Mouse (Mus musculus) heart, adult 2 months (tissue): ENCODE results near the gene Tns4. TPM values are rescaled to one million over a fixed set of nuclear protein-coding genes. Genes with fewer than 3 reads are reported as not detected.

Experiments used
- DNase-seq, 2 experiments: peaks; one replicate each; pipeline ENCODE4 v3.0.0; 2021
- H3K27ac ChIP-seq: fragments of 200-600 bp; 2 replicates; pipeline ENCODE4 v1.8.1; 2022
- H3K27me3 ChIP-seq: fragments of 200-500 bp; 2 replicates; pipeline ENCODE4 v1.6.1; 2012; ENCODE audit warnings: mild to moderate bottlenecking, low read length, inconsistent platforms, mixed read lengths; ENCODE audit not compliant: control insufficient read depth, insufficient read depth
- H3K36me3 ChIP-seq: fragments of 200-500 bp; 2 replicates; pipeline ENCODE4 v1.6.1; 2012; ENCODE audit warnings: low read length, inconsistent platforms; ENCODE audit not compliant: control insufficient read depth, insufficient read depth
- H3K4me1 ChIP-seq: fragments of 200-500 bp; 2 replicates; pipeline ENCODE4 v1.6.1; 2011; ENCODE audit warnings: low read length; ENCODE audit not compliant: control insufficient read depth, insufficient read depth
- H3K4me3 ChIP-seq: fragments of 200-600 bp; 2 replicates; pipeline ENCODE4 v1.8.1; 2022
- H3K79me2 ChIP-seq: fragments of 200-500 bp; replicated peaks from 2 replicates; pipeline ENCODE4 v1.6.1; 2012; ENCODE audit warnings: mild to moderate bottlenecking, inconsistent platforms, low read length, moderate library complexity, mixed read lengths; ENCODE audit not compliant: control insufficient read depth, insufficient read depth
- H3K9ac ChIP-seq: fragments of 200-500 bp; 2 replicates; pipeline ENCODE4 v1.6.1; 2012; ENCODE audit warnings: low read depth, mild to moderate bottlenecking, control low read depth, inconsistent platforms, low read length, mixed read lengths
- CTCF ChIP-seq: fragments of 200-600 bp; IDR thresholded peaks from 2 replicates; pipeline ENCODE4 v1.8.1; 2022; ENCODE audit warnings: antibody characterized with exemption, mild to moderate bottlenecking, moderate library complexity
- EP300 ChIP-seq: fragments of 200-500 bp; IDR thresholded peaks from 2 replicates; pipeline ENCODE4 v1.6.1; 2011; ENCODE audit warnings: low read depth, low read length, control low read depth; ENCODE audit not compliant: insufficient read depth
- POLR2A ChIP-seq: fragments of 200-500 bp; IDR thresholded peaks from 2 replicates; pipeline ENCODE4 v1.6.1; 2011; ENCODE audit warnings: mild to moderate bottlenecking, low read depth, low read length, control low read depth; ENCODE audit not compliant: insufficient read depth
- WGBS: fragments of 180-500 bp; shearing (Covaris S2); methylation state at CpG from one replicate; pipeline ENCODE4 v1.1.7; 2018; 5-methylcytosine and 5-hydroxymethylcytosine counted together
- intact Hi-C: fragments of 180-260 bp; cut with DNase I; formaldehyde crosslinking; loops from one replicate; pipeline ENCODE4 v1.15.1; 2025
- polyA plus RNA-seq: library from polyadenylated mRNA; depleted of rRNA; stranded (reverse); fragments of >200 nt; gene quantifications from 2 replicates; pipeline ENCODE4 v1.2.3, GENCODE M21; 2012
- total RNA-seq, 2 experiments: library from RNA; stranded (reverse); gene quantifications; 2 replicates each; pipeline ENCODE4 v1.2.3; 2021

Tns4 gene
- total and polyA plus RNA-seq, 3 experiments: 0.16 to 0.49 (median 0.23) TPM

DNA sequence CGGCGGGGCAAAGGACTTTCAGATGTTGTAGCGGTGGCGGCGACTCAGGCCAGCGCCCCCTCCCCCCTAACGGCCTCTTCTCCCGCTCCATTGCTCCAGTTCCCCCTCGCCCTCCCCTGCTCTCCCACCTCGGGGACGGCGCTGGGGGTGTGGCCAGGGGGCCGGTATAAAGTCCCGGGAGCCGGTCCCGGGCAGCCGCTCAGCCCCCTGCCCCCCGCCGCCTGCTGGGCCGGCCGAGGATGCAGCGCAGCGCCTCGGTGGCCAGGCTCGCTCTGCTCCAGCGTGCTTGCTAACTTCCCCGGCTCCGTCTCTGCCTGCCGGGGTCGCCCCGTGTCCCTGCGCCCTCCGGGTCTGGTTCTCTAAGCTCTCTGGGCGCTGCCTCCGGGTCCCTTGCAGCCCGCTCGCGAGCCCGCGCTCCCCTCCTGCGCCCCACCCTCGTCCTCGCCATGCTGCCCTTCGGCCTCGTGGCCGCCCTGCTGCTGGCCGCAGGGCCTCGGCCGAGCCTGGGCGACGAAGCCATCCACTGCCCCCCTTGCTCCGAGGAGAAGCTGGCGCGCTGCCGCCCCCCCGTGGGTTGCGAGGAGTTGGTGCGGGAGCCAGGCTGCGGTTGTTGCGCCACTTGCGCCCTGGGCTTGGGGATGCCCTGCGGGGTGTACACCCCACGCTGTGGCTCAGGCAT is 47.9 kb downstream of the Tns4 start, which contains the start of gene Igfbp4:
TSS of gene Igfbp4 (plus strand) at position 194 of the 679 bp plus-strand sequence.
- Histone ChIP-seq H3K27me3 (no peaks in the 10 kb centered on the region), H3K27ac (peak within 1 kb of the TSS; percentile 81), H3K4me3 (peak within 1 kb of the TSS; percentile 60), H3K4me1 (peaks cover 14% of the 10 kb centered on the region), H3K36me3 (no peaks in the 10 kb centered on the region), H3K9ac (peak within 1 kb of the TSS; percentile 67), H3K79me2 (no peaks in the 10 kb centered on the region)
- peak; percentile 83 to 85 for DNase-seq
- WGBS: 5% methylated on average over 62 of the region's 63 CpGs
- TF ChIP-seq POLR2A: peak; percentile 61; the same call in 1 of the 2 replicates
- TF ChIP-seq CTCF: peak; percentile 50
- TF ChIP-seq EP300: no peak
- intact Hi-C loops: loop anchor here (5.0 kb wide), 1 partner anchor 119 kb away; no protein-coding TSS in a partner anchor

DNA sequence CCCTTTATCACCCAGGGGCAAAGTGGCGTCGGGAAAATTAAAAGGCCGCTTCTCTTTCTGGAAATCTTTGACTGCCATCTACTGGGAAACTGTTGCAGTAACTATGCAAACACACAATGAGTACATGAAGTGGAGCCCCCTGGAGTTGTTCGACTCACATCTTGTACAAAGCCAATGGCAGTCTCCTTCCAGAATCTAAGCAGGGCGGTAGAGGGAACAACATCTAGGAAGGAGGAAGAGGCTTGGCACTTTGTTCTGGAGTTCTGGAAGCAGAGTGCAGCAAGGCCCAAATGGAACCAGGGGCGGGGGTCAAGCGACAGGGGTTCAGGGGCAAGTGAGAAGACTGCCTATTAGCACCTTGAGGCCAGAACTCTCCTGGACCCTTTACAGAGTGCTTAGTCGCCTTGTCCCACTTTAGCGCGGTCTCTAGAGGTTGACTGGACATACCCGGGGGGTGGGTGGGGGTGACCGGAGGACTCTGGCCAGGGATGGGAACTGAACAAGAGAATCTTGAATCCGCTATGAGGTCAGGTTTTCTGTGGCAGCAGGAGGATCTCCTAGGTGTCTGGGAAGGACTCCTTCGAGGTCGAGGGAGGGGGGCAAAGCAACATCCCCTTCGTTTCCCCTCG is 48.6 kb downstream of the Tns4 start:
- no peaks in the 10 kb centered on the region for H3K27me3 ChIP-seq
- peak overlapping the region; percentile 67 for H3K9ac ChIP-seq
- H3K36me3 ChIP-seq: no peaks in the 10 kb centered on the region
- no peaks in the 10 kb centered on the region for H3K79me2 ChIP-seq
- H3K4me1 ChIP-seq: peaks cover 14% of the 10 kb centered on the region
- TF ChIP-seq CTCF (peak; percentile 61), POLR2A (no peak)
- DNase-seq: peak; percentile 46 to 53
- WGBS: 13% methylated on average over 17 of the region's 17 CpGs
- peak overlapping the region; percentile 81 for H3K27ac ChIP-seq
- intact Hi-C loops: loop anchor here (5.0 kb wide), 1 partner anchor 118 kb away; no protein-coding TSS in a partner anchor
- peak overlapping the region; percentile 60 for H3K4me3 ChIP-seq

- H3K27me3 ChIP-seq: no peaks in the 10 kb centered on the region
- peaks cover 14% of the 10 kb centered on the region for H3K4me1 ChIP-seq
- peak overlapping the region; percentile 30 for H3K9ac ChIP-seq
- H3K27ac ChIP-seq: peak overlapping the region; percentile 81
- DNase-seq: peak; percentile 85 to 87
- H3K79me2 ChIP-seq: no peaks in the 10 kb centered on the region
- under 1% methylated on average over 15 of the region's 15 CpGs for WGBS
- no peaks in the 10 kb centered on the region for H3K36me3 ChIP-seq
- peak overlapping the region; percentile 44 for H3K4me3 ChIP-seq
- intact Hi-C loops: loop anchor here (1.0 to 5.0 kb wide), 5 partner anchors 27 to 117 kb away; no protein-coding TSS in a partner anchor
- TF ChIP-seq POLR2A (peak; percentile 34; the same call in 1 of the 2 replicates), EP300 (peak; percentile 90), CTCF (peak; percentile 81)
Observed at GRCm38 (mm10) chr11:99039782-99040181, 49.3 kb downstream of the Tns4 start.

GRCm38 (mm10) chr11:99036254-99036653 is 52.9 kb downstream of the Tns4 start:
- H3K79me2 ChIP-seq: no peaks in the 10 kb centered on the region
- intact Hi-C loops: loop anchor here (5.0 kb wide), 1 partner anchor 59 kb away; no protein-coding TSS in a partner anchor
- DNase-seq: no peak

DNA sequence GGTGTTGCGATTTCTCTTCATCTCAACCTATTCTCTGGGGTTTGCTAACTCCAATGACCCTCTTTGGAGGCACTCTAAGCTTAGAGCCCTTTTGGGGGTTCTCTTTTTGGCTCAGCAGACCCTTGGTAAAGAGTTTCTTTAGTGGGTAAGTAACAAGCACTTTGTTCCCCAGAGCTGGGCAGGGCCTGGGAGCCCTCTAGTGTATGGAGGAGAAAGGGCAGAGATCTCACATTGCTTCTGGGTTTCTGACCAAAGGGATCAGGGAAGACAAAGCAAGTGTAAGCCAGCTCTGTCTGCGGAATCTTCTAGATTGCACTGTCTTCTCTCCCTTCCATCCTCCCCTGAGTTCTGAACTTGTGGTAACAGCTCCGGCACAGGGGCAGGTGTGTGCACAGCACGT is 53.8 kb downstream of the Tns4 start:
- no peak overlapping the region for H3K27ac ChIP-seq
- intact Hi-C loops: loop anchor here (5.0 kb wide), 1 partner anchor 58 kb away; no protein-coding TSS in a partner anchor
- no peak overlapping the region for H3K4me3 ChIP-seq
- H3K36me3 ChIP-seq: no peaks in the 10 kb centered on the region
- H3K4me1 ChIP-seq: peaks cover under 1% of the 10 kb centered on the region
- H3K27me3 ChIP-seq: no peaks in the 10 kb centered on the region
- H3K9ac ChIP-seq: no peak overlapping the region
- TF ChIP-seq EP300 (no peak), POLR2A (no peak), CTCF (peak; percentile 59)
- H3K79me2 ChIP-seq: no peaks in the 10 kb centered on the region
- DNase-seq: no peak
- WGBS: 76% methylated on average over 4 of the region's 4 CpGs

More at GRCm38 (mm10) chr11:99036254-99036653, 52.9 kb downstream of the Tns4 start:
- Histone ChIP-seq H3K9ac (no peak overlapping the region), H3K36me3 (no peaks in the 10 kb centered on the region), H3K27me3 (no peaks in the 10 kb centered on the region), H3K4me3 (no peak overlapping the region), H3K4me1 (peaks cover 2% of the 10 kb centered on the region), H3K27ac (no peak overlapping the region)
- 45% methylated on average over 6 of the region's 6 CpGs for WGBS
- TF ChIP-seq EP300: no peak
- TF ChIP-seq POLR2A: no peak

DNA sequence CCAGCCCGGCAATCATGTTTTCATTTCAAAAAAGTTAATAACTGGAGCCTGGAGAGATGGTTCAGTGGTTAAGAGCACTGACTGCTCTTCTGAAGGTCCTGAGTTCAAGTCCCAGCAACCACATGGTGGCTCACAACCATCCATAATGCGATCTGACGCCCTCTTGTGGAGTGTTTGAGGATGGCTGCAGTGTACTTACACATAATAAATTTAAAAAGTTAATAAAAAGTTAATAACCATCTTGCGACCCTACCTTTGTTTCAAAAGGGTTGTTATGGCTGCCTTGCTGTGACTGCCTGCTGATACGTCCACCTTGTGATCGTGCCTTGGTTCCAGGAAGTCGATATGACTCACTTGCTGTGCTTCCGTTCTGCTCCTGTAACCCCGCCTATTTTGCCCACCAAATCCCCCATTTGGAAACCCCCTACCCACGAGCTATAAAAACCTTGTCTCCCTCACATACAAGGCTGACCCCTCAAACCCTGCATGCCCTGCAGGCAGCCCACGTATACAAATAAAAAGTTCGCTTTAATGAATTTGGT is 62.1 kb downstream of the Tns4 start:
- 70% methylated on average over 12 of the region's 12 CpGs for WGBS
- H3K27ac ChIP-seq: no peak overlapping the region

More for the DNA sequence above, 62.1 kb downstream of the Tns4 start:
- H3K9ac ChIP-seq: no peak overlapping the region
- TF ChIP-seq CTCF: peak; percentile 33
- TF ChIP-seq POLR2A: no peak
- H3K4me1 ChIP-seq: no peaks in the 10 kb centered on the region
- no peaks in the 10 kb centered on the region for H3K36me3 ChIP-seq
- no peak overlapping the region for H3K4me3 ChIP-seq
- no peaks in the 10 kb centered on the region for H3K27me3 ChIP-seq
- H3K79me2 ChIP-seq: no peaks in the 10 kb centered on the region
- DNase-seq: no peak
- intact Hi-C loops: no loop called here
